Mouse (Mus musculus): ENCODE data around the gene Hacl1.

The Hacl1 gene

DNA sequence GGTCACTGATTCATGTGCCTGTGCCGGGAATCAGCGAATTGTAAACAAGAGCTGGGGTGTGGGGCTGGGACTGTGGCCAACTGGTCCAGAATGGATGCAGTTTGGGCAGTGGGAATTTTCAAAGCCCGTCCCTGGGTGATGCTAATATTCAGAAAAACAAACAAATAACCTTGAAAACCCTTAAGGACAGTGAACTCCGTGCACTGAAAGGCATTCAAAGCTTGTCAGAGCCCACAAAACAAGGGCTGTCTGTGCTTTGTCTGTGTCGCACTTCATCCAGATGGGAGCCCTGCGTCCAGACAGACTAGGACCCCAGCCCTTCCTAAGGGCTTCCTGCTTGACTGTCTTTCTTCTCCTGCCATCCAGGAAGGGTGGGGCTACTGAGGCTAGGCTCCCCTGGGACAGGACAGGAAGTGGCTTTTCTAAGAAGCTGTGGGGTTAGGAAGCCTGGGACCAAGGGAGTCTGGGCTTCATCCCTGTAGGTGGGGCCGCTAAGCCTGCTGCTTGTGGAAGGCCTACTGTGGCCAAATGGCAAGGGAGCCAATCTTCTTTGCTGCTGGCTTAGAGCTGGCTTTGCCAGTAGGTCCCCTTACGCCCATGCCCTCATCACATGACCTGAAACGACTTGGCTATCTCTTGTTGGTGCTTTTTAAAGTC, 21.6 kb upstream of the Hacl1 start:
- DNase-seq (ENCODE audit: low read depth, low spot score), result peak; percentile 29

DNA sequence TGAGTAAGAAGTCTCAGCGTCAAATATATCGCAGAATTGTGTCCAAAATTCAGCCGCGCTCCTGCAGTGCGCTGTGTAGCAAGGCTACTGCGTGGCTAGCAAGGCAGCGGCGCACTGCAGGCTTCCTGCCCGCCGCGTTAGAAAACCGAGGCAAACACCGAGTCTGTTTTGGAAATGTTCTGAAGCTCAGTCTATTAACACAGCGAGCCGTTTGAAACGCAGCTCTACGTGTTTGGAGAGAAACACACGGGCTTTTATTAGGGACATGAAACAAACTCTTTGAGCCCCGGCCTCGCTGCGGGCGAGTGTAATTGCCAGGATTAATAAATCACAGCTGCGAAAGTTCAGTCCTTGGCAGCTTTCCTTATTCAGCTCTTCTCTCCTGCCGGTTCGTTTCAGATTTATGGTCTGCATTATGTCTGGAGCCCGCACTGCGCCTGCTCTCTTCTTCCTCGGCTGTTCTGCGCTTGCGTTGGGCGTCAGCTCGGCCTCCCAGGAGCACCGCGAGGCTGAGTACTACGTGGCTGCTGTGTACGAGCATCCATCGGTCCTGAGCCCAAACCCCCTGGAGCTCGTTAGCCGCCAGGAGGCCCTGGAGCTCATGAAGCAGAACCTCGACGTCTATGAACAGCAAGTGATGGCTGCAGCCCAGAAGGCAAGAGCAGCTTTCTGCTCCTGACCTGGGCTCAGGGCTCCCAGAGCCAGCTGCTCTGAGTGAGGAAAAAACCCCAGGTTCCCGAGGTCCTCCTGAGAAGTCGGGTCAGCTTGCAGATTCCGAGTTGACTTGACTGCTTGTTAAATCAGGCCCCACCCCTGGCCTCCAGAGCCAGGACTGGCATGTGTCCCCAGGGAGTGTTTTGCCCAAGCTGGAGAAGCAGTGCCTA, 20.8 kb upstream of the Hacl1 start:
- peak; percentile 85 for DNase-seq (ENCODE audit: low read depth, low spot score)

DNA sequence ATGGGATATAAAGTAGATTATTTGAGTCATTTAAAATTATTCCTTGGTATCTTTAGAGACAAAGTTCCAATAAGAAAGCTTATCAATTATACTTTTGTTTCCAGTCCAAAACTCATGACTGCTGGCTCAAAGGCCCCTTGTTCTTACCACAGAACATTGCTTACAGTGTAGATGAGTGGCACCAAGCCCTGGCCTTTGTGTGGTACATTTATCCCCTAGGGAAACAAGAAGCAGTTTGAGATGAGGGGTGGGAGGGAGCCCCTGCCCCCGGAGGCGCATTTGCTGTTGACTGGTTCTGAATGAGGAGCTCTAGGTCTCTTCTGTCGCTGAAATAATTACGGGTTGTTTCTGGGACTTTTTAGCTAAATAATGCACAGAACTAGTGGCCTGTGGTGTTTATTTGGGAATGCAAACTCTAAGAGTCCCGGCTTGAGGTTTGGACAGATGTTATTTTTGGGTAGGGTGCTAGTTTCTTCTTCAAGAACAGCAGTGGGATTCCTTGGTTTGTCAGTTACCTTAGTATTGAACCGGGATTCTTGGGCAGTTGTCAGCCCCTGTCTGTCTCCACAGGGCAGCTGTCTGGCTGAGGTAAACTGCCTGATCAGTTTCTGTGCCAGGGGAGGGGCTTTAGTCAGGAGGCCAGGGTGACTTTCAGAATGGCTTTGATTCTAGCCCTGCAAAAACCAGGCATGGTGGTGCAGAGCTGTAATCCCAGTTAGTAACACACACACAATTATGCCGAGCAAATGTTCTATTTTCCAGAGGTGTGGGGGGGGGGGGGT, 19.4 kb upstream of the Hacl1 start:
- no peak for DNase-seq (ENCODE audit: low read depth, low spot score)

DNA sequence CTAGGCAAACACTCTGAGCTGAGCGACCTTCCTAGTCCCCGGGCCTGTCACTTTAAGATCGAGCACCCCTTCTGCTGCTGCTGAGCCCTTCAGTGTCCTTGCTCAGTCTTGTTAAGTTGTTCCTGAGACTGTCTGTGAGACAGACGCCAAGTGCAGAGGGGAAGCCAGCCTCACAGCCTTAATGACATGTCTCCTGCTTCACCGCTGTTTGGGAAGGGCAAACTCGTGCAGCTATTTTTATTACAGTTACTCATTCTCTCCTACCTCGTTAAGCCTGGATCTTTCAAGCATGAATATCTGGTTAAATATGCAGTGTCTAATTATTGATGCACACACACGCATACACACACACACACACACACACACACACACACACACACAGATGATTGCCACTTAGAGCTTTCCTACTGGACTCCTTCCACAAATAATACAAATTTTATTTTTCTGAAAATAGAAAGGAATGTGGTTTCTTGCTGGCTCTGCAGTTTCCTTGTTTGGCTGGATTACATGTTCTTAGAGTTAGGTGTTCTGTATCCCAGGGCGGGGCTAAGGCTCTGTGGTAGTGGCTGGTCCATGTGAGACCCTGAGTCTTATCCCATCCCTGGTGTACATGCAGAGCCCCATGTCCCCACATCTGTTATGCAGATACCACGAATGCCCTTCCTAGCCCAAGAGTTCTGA, 18.6 kb upstream of the Hacl1 start:
- no peak for DNase-seq (ENCODE audit: low read depth, low spot score)

DNA sequence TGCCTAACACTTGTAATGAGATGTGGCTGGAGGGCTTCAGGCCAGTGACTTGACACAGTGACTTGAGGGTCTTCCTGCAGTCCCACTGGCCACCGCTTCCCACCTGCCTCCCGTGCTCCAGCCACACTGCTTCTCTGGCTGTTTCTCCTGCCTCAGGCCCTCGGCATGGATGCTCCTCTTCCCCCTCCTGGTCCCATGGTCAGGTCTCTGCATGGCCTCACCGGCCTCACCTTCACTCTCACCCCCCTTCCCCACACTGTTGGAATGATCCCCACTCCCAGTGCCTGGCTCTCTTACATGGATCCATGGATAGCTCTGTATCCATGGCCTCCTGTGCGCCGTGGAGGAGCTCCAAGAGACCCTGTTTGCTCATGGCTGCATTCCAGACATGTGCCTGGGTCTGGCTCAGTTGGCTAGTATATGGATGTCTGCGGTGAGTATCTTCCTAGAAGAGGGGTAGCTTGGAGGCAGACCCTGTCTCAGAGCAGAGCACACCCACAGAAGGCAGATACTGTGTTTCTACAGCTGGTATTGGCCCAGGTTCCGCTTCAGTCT, 17.1 kb upstream of the Hacl1 start:
- DNase-seq (ENCODE audit: low read depth, low spot score), result no peak

DNA sequence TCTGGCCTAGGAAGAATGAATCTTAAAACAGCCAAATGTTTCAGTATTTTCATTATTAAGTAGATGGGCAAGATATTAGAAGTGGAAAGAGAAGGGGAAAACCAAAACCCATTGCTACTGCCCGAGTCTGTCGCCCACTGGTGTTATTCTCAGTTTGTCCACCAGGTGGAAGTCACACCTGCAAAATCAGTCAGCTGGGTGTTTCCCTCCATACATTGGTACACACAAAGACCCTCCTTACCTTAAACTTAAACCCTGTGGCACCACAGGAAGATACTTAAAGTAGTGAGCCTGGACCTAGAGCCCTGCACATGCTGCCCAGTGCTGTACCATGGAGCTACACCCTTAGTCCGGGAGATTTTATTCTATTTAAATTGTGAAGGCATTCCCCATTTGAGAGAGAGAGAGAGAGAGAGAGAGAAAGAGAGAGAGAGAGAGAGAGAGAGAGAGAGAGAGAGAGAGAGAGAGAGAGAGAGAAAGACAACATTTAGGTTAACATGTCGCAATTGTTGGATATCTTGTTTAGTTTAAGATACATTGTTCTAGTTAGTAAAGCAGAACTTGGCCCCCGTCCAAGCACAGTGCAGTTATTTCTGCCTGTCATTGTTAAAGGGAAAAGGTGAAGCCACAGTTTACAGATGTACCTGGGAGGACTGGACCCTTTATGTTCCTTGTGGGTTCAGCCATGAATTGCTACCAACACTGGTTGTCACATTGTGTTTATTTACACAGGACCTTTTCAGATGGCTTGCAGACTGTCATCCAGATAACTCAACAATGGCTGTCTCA, 16.0 kb upstream of the Hacl1 start:
- peak; percentile 71 for DNase-seq (ENCODE audit: low read depth, low spot score)

DNA sequence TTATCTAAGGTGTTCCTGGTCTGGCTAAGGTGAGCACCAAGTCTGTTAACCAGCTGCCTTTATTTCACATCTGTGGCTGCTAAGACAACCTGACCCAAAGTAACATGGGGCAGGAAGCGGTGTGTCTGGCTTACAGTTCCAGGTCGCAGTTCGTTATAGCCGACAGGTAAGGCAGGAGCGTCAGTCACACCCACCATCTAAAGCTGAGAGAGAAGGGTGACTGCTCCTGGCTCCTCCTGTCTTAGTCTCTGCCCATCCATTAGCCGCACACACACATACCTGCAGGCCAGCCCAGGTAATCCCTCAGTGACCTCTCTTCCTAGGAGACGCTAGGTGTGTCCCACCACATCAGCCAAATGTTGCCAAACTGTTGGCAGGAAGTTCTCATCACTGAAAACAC, 15.3 kb upstream of the Hacl1 start:
- no peak for DNase-seq (ENCODE audit: low read depth, low spot score)

DNA sequence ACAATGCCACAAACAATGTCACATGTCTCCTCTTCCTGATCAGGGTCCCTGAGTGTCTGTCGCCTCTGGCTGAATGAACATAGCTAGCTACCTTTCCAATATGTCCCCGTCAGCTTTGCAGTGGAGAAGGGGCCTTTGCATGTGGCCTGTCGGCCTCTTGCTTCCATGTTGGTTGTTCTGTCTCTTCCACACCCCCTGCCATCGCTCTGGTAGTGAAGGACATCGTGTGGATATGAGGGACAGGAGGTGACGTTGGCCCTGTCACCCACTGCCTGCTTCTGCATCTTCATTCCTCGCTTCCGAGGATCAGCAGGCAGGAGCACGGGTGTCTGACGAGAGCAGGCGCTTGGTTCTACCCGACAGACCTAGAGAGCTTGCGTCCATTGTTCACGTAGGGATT, 14.3 kb upstream of the Hacl1 start:
- no peak for DNase-seq (ENCODE audit: low read depth, low spot score)

DNA sequence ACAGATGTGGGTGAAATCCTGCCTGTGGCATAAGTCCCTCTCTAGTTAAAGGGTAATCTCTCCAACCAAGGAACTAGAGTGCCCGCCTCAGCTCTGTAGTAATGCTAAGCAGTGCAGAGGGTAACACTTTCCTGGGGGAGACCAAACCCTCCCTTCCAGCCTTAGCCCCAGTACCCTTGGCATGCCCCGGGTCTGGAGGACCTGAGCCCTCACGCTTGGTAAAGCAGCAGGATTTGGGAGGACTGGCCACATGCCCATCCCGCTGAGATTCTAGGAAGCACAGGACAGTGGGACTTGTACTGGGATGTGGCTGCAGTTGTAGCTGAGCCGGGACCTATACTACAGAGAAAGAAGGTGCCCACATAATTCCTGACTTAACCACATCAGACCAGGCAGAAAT, 13.7 kb upstream of the Hacl1 start:
- DNase-seq (ENCODE audit: low read depth, low spot score), result no peak

DNA sequence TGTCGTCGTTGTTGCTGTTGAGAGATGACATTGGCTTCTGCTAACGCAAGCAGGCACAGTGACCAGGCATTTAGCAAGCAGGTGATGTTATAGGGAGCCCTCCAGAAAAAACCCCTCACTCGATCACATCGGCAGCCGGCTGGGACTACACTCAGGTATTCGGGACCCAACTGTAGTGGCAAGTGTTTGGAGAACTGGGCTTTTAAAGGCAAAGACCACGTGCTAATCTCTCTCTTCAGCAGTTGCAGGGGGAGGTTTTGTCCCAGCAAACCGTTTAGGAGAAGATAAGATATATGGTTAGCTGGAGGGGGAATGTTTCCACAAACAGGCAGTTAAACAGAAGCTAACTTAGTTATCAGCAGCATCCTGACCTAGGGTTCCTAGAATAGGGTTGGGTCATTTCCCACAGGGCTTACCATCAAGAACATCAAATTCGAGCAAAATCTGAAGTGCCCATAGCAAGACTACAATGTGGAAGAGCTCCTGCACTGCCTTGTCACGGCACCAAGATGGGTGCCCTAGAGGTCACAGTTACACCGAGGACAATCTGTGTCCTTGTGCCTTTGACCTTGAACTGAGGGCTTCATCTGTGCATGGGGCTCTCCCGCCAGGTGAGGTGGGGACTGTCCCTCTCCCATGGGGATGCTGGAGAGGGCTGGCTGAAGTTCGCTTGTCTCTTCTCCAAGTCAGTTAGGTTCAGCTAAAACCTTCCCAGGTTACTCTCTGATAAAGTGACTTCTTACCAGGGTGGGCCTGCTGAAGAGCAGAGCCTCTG, 12.2 kb upstream of the Hacl1 start:
- DNase-seq (ENCODE audit: low read depth, low spot score), result no peak

DNA sequence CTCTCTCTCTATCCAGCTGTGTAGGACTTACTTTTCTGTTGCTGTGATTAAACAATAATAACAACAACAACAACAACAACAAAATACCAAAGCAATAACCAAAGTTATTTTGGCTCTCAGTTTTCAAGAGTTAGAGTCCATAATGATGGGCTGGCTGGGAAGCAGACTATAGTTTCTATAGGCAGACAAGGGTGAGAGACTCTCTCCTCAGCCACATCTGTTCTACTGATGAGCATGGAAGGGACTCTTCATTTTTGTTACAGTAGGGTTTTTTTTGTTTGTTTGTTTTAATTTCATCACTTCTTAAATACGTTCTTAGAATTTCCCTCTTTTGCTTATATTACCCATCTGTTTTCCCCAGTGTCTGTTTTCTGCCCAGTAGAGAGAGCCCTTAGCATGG, 11.5 kb upstream of the Hacl1 start:
- DNase-seq (ENCODE audit: low read depth, low spot score), result no peak

DNA sequence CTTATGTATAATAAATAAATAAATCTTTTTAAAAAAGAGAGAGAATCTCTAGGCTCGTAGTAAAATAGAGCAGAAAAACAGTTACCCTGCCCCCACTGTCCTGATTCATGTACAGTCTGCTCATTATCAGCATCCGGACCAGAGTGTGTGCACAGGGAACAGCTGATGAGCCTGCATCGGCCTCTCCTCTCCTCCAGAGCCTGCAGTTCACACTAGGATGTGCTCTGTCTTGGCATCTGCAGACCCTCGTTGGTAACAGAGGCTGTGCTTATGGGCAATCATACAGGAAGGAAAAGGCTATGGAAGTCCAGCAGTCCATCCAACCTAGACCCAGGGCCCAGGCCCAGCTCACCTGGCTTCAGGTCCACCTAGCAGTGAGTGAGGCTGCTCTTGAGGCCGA, 11.0 kb upstream of the Hacl1 start:
- no peak for DNase-seq (ENCODE audit: low read depth, low spot score)

DNA sequence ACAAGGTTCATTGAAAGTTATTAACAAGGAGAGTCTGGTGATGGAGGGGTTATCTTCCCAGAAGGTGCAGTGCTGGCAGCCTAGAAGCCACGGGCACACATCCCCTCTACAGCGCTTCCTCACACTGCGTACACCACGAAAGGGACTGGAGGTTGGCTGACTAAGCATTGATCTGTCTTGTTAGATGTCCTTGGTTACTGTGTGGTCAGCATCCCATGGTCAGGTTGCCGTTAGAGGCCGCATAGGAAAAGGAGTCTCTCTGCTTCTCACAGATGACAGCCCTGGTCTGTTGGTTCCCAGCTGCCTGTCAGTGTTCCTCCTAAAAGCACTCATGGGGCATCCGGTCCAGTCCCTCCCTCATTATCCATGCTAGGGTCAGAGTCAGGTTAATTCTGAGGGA, 10.1 kb upstream of the Hacl1 start:
- DNase-seq (ENCODE audit: low read depth, low spot score), result no peak

DNA sequence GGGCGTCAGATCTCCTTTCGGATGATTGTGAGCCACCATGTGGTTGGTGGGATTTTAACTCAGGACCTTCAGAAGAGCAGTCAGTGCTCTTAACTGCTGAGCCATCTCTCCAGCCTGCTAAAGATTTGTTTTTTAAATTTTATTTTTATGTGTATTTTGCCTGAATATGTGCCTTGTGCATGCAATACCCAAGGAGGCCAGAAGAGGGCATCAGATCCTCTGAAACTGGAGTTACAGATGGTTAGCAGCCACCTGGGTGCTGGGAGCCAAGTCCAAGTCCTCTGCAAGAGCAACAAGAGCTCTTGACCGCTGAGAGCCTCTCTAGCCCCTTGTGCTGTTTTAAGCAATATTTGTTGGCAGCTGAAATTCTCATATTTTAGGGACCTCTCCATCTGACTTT, 9.3 kb upstream of the Hacl1 start:
- DNase-seq (ENCODE audit: low read depth, low spot score), result no peak

DNA sequence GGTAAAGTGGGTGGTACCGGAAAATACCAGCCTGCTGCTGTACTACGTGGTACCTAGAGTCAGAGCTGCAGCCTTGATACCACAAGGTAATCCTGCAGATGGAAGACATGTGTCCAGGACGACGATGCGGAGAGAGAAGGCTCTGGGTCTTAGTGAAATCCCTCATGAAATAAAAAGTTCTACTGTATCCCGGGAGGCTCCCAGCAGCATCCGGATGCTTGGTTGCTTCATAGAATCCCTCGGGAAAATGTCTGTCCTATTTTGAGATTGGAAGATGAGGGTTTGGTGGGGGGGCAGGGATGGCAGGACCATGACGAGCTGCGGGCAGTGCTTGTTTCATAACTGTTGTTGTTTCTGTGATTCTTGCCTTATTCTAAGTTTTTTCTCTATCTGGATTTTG, 6.9 kb upstream of the Hacl1 start:
- DNase-seq (ENCODE audit: low read depth, low spot score), result no peak

DNA sequence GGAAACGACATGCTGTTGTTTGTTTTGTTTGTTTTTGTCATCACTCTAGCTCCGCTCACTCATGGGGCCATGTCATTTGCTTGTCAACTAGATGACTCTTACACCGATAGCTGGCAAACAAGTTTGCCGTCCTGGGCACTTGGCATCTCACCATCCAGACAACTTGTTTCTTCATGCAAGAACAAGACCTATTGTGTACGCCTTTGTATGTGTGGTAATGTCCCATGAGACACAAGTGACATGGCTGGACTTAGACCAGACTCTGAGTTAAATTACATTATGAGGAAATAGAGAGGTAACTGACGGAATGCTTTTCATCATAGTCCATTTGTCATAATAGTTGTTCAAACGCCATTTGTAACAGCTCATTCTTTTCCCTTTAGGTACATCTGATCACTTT, 4.8 kb upstream of the Hacl1 start:
- DNase-seq (ENCODE audit: low read depth, low spot score), result no peak

DNA sequence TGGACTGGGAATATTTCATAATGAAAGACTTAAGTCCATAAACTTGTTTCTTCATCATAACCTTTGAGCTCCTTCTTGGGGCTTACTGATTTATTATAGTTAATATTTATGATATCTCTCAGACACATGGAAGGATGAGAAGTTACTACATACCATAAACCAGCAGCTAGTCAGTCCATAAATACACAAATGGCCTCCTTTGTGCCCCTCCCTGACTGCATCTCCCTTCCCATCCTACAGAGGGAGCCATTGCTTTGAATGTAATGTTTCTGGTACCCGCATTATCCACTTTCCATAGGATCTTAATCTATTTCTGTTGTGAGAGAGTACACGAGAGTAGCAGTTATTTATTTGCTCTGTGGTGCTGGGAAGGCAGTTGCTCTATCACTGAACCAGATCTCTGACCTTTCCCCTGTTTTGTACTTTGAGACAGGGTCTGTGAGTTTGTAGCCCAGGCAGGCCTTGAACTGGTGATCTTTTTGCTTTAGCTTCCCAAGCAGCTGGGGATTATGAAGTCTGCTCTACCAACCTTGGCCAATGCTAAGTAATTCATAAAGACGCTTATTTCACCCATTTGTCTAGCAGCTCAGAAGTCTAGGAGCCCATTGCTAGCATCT, 4.0 kb upstream of the Hacl1 start:
- peak; percentile 30 for DNase-seq (ENCODE audit: low read depth, low spot score)

DNA sequence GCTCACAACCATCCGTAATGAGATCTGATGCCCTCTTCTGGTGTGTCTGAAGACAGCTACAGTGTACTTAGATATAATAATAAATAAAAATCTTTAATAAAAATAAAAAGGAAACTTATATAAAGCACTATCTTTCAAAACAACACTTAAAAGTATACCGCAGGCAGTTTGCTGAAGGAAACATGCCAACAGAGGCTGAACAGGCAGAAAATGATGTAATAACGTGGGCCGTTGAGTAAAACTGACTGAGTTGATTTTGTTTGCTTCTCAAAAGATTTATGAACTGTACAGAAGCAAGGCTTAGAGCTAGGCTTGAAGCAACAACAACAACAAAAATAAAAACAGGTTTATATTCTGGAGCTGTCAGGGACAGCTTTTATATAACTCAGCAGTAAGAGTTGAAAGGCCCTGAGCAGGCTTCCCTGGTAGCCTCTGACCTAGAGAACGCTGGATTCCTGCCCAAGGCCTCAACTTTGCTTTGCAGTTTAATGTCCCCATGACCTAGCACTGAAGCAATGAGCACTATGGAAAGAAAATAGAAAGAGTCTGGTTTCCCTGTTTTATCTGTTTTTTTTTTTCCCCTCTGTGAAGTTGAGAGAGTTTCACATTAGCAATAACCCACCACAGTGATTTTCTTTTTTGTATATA, 3.2 kb upstream of the Hacl1 start:
- DNase-seq (ENCODE audit: low read depth, low spot score), result no peak

DNA sequence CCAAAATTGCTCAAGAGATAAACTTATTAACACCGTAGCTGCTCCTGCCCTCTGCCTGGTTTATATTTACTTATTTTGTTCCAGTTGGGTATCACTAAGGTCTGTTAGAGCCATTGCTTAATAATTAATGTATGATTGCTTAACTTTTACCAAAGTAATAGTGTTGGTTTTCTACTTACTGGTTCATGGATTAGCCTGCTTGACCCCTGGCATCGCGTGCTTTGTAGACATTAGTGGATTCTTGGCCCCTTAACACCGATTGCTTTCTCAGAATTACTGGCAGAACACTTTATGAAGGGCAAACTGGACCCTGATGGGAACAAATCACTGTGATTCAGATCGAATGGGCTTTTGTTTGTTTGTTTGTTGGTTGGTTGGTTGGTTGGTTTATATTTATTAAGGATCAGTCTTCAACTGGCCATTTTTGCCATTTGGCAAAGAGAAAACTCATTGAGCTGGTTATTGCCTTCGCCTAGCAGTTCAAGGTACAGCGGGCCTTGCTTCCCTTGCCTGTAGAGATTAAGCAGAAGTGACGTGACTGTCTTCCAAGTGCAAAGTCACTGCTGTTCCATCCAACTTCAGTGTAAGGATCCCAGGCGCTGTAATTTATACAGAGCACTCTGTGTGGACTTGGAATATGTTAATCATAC, 545 bp upstream of the Hacl1 start:
- no peak for DNase-seq (ENCODE audit: low read depth, low spot score)
